Mouse (Mus musculus): ENCODE data around the gene Myrip.
"Not testable (repeated sequence)": the region's sequence is repeated elsewhere in the genome, so short reads cannot be mapped to it uniquely, and the experiment has no call there.

Gene Myrip

DNA sequence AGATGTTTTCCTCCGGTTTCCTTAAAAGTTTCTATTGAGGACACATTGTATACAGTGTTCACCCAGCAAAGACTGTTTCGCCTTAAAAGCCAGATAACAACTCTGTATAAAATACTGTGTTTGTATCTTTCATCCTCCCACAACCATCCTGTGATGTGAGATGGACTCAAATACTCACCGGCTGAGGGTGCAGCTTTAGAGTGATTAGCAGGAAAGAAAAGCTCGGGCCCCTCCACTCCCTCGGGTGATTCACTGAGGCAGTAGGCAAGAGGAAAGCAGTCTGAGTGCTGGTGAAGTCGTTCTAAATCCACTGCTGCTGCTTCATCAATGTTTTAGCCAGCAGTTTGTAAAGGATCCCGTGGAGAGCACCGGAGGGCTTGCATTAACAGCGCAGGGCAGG lies 93.9 kb downstream of the Myrip start:
- no peak for DNase-seq (ENCODE audit: low read depth, low spot score)
- Histone ChIP-seq H3K36me3 (ENCODE audit: control insufficient read depth, insufficient read depth, low read length, poor library complexity, severe bottlenecking) (no peaks in the 10 kb centered on the region), H3K27me3 (ENCODE audit: control insufficient read depth, insufficient read depth, low read length, poor library complexity, severe bottlenecking) (no peaks in the 10 kb centered on the region)

DNA sequence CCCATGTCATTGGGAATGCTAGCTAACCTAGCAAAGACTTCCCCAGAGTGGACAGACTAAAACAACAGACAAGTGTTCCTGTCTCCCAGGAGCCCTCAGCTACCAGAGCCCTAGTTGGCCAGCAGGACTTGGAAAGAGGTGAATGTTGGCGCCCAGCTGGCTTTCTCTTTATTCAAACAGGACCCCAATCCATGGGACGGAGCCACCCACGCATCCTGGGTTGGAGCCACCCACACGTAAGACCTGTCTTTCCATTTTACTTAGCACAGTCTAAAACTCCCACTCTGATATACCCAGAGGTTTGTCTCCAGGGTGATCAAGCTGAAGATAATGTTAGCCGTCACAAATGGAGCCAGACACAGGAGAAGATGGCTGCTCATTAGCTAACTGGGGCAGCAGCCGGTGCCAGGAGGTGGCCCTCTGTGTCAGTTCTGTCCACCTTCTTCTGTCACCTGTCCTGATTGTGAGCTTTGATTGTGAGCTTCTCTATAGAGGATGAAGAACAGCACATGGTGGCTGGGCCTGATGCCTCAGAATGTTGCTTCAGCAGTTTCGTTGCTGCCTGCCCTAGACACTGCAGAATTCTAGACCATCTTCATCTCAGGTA lies 95.4 kb downstream of the Myrip start:
- no peaks in the 10 kb centered on the region for H3K27me3 ChIP-seq (ENCODE audit: control insufficient read depth, insufficient read depth, low read length, poor library complexity, severe bottlenecking)
- no peaks in the 10 kb centered on the region for H3K36me3 ChIP-seq (ENCODE audit: control insufficient read depth, insufficient read depth, low read length, poor library complexity, severe bottlenecking)
- DNase-seq (ENCODE audit: low read depth, low spot score), result no peak

DNA sequence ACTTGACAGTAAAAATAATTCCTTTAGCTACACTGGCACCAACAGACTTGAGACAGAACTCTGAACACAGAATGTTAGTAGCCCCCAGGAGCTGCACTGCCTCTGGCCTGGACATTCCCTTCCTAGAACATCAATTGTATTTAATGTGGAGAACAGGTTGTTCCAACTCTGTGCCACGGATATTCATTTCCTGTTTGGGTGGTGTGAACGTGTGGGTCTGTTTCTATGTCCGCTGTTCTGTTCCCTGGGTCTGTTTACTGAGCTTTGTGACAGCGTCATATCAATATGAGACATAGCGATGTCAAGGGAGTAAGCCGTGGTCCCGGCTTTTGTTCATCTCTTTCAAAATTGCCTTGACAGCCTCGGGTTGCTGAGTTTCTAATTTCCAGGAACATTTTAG lies 97.0 kb downstream of the Myrip start:
- Histone ChIP-seq H3K27me3 (ENCODE audit: control insufficient read depth, insufficient read depth, low read length, poor library complexity, severe bottlenecking) (no peaks in the 10 kb centered on the region), H3K36me3 (ENCODE audit: control insufficient read depth, insufficient read depth, low read length, poor library complexity, severe bottlenecking) (no peaks in the 10 kb centered on the region)
- no peak for DNase-seq (ENCODE audit: low read depth, low spot score)

DNA sequence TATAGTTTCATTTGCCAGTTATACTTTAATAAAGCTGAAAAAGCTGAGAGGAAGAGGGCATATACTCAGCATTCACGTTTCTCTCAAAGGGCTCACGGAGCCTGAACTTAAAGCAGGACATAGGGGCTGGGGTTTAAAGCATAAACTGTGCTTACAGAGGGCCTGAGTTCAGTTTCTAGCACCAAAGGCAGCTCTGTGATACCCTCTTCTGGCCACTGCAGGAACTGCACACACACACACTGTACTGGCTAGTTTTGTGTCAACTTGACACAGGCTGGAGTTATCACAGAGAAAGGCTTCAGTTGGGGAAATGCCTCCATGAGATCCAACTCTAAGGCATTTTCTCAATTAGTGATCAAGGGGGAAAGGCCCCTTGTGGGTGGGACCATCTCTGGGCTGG lies 98.2 kb downstream of the Myrip start:
- H3K27me3 ChIP-seq (ENCODE audit: control insufficient read depth, insufficient read depth, low read length, poor library complexity, severe bottlenecking); DNase-seq (ENCODE audit: low read depth, low spot score); H3K36me3 ChIP-seq (ENCODE audit: control insufficient read depth, insufficient read depth, low read length, poor library complexity, severe bottlenecking): not testable (repeated sequence)

DNA sequence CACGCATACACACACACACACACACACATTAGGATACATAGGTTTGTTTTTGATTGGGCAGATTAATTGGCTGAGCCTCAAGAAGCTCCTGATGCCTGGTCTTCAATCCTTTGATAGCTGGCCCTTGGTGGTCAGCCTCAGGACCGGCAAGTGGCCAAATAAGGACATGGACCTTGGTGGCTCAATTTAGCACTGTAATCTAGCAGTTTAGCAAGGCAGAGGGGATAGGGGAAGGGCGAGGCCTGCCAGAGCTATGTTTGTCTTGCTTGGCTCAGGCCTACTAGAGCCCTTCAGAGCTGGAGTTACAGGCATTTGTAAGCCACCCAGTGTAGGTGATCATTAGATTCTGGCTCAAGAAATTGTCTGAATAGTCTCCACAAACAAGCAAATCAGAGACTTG lies 101.1 kb downstream of the Myrip start:
- Histone ChIP-seq H3K27me3 (ENCODE audit: control insufficient read depth, insufficient read depth, low read length, poor library complexity, severe bottlenecking) (no peaks in the 10 kb centered on the region), H3K36me3 (ENCODE audit: control insufficient read depth, insufficient read depth, low read length, poor library complexity, severe bottlenecking) (no peaks in the 10 kb centered on the region)
- DNase-seq (ENCODE audit: low read depth, low spot score), result no peak

DNA sequence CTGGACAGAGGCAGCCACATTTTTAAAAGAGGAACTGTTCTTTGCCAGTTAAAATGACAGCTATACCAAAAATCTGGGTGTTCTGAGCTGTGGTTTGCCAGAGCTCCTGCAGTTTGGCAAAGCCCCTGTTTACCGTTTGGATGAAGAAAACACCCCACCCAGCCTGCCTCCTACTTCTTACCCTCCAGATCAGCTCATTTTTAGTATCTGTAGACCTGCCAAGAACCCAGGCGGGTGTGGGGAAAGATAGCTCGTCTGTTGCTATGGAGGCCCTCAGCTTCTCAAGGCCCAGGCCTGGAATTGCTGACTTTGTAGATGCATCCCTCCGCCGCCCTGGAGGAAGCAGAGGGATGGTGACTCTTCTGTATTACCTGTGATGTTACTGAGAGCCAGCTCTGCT lies 102.3 kb downstream of the Myrip start:
- DNase-seq (ENCODE audit: low read depth, low spot score), result no peak
- H3K36me3 ChIP-seq (ENCODE audit: control insufficient read depth, insufficient read depth, low read length, poor library complexity, severe bottlenecking), result no peaks in the 10 kb centered on the region

DNA sequence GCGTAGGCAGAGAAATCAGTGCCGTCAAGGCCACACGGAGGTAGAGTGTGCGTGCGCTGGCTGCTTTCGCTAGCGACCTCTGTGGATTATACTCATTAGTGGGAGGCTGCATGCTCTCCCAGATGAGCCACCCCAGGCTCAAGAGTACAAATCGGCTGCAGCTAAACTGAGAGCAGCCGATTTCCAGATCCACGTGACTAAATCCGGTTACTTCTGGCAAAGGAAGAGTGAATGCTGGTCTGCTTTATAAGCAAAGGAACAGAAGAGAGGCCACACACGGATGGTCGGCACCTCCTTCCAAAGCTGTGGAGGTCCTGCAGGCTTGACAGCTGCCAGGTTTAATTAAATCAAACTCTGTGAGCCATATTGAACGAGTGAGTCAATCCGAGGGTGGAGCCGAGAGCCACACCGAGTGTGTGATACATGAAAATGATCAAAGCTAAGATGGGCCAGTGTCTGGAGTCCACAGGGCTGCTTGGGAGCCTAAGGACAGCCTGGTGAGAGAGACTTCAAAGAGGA lies 108.4 kb downstream of the Myrip start:
- no peak for DNase-seq (ENCODE audit: low read depth, low spot score)

More for the DNA sequence above, 102.3 kb downstream of the Myrip start:
- H3K27me3 ChIP-seq (ENCODE audit: control insufficient read depth, insufficient read depth, low read length, poor library complexity, severe bottlenecking), result no peaks in the 10 kb centered on the region

DNA sequence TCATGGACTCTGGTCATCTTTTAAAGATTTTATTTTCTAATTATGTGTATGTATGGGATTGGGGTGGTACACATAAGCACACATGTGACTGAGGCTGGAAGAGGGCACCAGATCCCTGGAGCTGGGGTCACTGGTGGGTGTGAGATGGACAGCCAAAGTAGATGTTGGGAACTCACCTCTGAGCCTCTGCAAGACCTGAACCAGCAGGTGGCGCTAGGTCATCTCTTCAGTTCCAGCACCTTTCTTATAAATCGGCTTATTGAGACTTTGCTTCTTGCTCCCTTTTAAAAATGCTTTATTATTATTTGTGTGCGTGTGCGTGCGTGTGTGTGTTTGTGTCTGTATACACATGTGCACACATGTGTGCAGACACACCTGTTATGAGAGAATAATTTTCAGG lies 109.1 kb downstream of the Myrip start:
- no peaks in the 10 kb centered on the region for H3K27me3 ChIP-seq (ENCODE audit: control insufficient read depth, insufficient read depth, low read length, poor library complexity, severe bottlenecking)
- no peaks in the 10 kb centered on the region for H3K36me3 ChIP-seq (ENCODE audit: control insufficient read depth, insufficient read depth, low read length, poor library complexity, severe bottlenecking)
- DNase-seq (ENCODE audit: low read depth, low spot score), result peak; percentile 71

More for the DNA sequence above, 108.4 kb downstream of the Myrip start:
- Histone ChIP-seq H3K36me3 (ENCODE audit: control insufficient read depth, insufficient read depth, low read length, poor library complexity, severe bottlenecking) (no peaks in the 10 kb centered on the region), H3K27me3 (ENCODE audit: control insufficient read depth, insufficient read depth, low read length, poor library complexity, severe bottlenecking) (no peaks in the 10 kb centered on the region)

DNA sequence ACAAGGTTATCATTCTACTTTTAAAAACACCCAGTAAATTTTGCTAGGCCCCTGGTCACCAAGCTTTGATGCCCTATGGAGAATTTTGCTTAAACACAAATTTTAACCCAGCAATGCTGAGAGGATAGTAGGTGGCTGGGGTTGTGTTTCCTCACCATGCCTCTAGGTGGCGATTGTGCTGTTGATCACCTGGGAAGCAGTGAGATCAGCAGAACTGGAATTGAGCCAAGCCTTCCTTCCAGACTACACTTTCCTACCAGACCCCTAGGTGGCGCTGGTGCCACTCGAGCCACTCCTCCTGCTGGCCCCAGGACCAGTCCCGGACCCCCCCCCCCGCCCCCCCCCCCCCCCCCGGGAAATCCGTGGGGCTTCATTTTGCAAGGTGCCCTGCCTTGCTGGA lies 114.2 kb downstream of the Myrip start:
- Histone ChIP-seq H3K36me3 (ENCODE audit: control insufficient read depth, insufficient read depth, low read length, poor library complexity, severe bottlenecking) (no peaks in the 10 kb centered on the region), H3K27me3 (ENCODE audit: control insufficient read depth, insufficient read depth, low read length, poor library complexity, severe bottlenecking) (no peaks in the 10 kb centered on the region)
- DNase-seq (ENCODE audit: low read depth, low spot score), result peak; percentile 81

DNA sequence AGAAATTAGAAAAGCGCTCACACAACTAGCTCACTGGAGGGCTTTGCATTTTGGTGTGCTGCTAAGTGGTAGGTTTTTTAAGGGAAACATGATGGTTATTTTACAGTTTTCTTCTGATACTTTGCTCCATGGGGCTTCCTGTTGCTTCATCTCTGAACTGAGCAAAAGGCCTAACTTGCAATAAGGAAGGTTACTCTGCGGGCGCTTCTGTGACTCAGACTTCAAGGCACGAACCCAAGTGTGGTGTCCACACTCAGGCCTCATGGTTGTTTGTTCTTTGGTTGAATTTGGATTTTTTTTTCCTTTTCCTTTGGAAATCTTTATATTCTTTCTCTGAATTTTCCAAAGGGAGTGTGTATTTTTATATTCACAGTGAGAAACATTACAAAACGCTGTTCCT lies 114.8 kb downstream of the Myrip start:
- Histone ChIP-seq H3K36me3 (ENCODE audit: control insufficient read depth, insufficient read depth, low read length, poor library complexity, severe bottlenecking) (no peaks in the 10 kb centered on the region), H3K27me3 (ENCODE audit: control insufficient read depth, insufficient read depth, low read length, poor library complexity, severe bottlenecking) (no peaks in the 10 kb centered on the region)
- no peak for DNase-seq (ENCODE audit: low read depth, low spot score)

DNA sequence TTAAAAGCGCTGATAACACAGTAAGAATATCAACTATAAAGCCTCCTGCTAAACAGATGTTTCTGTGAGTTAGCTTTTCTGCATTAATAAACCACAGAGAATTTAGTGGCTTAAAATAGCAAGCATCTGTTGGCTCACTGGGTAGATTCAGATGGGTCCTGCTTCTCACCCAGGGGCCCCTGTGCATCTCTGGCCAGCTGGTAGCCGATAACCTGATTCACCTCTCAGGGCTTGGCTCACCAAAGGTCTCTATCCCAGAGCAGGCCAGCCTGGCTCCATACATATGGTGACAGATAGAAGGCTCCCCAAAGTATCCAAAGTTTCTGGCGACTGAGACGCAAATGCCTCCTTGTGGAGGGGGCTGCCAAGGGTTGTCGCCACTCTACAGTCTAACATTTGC lies 115.4 kb downstream of the Myrip start:
- H3K36me3 ChIP-seq (ENCODE audit: control insufficient read depth, insufficient read depth, low read length, poor library complexity, severe bottlenecking), result no peaks in the 10 kb centered on the region
- no peak for DNase-seq (ENCODE audit: low read depth, low spot score)
- no peaks in the 10 kb centered on the region for H3K27me3 ChIP-seq (ENCODE audit: control insufficient read depth, insufficient read depth, low read length, poor library complexity, severe bottlenecking)

DNA sequence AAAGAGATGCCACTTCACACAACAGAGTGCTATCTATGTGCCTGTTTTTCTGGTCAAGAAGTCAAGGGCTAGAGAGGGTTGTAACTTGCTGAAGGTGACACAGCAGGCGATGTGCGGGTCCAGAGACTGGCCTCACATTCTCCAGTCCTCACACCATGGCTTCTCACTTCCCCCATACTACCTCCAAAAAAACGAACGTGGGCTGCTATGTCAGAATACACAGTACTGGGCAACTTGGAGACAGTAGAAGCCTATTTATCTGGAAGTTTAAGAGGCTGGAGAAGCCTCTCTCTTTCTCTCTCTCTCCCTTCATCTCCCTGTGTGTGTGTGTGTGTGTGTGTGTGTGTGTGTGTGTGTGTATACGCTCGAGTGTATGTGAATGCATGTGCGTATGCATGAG lies 117.3 kb downstream of the Myrip start:
- DNase-seq (ENCODE audit: low read depth, low spot score), result no peak
- Histone ChIP-seq H3K36me3 (ENCODE audit: control insufficient read depth, insufficient read depth, low read length, poor library complexity, severe bottlenecking) (no peaks in the 10 kb centered on the region), H3K27me3 (ENCODE audit: control insufficient read depth, insufficient read depth, low read length, poor library complexity, severe bottlenecking) (no peaks in the 10 kb centered on the region)

DNA sequence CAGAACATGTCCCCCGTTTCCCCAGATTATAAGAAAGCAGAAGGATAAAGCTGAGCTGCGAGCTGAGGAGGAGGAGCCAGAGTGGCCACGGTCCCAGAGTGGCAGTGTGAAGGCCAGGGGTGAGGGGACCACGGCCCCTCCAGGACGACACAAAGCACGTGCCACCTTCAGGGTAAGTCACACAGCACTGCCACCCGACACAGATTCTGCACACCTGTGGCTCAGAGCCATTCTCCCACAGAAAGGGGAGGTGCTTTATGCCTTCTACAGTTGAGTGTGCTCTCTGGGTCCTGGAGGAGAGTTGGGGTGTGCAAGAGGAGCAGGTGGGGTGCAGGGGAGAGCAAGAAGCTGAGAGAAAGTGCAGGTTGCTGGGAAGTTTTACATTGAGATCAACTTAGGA lies 123.3 kb downstream of the Myrip start:
- Histone ChIP-seq H3K36me3 (ENCODE audit: control insufficient read depth, insufficient read depth, low read length, poor library complexity, severe bottlenecking) (no peaks in the 10 kb centered on the region), H3K27me3 (ENCODE audit: control insufficient read depth, insufficient read depth, low read length, poor library complexity, severe bottlenecking) (no peaks in the 10 kb centered on the region)
- DNase-seq (ENCODE audit: low read depth, low spot score), result no peak

DNA sequence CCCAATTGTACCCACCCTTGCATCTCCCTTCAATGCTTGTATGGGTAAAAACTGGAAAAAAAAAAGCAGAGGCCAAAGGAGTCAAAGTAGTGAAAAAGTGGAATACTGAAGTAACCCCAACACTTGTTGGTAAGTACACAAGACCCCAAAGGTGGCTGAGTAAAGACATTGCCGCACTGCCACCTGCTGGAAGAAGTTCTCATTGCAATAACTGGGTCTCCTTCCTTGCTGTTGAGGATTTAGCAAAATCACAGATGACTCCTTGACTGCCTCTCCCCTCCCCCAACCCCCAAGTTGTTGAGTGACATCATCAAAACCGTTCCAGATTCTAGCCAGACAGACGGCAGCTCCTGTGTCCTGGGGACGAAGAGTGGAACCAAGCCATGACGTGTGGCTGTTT lies 124.5 kb downstream of the Myrip start:
- DNase-seq (ENCODE audit: low read depth, low spot score), result peak; percentile 61
- Histone ChIP-seq H3K36me3 (ENCODE audit: control insufficient read depth, insufficient read depth, low read length, poor library complexity, severe bottlenecking) (no peaks in the 10 kb centered on the region), H3K27me3 (ENCODE audit: control insufficient read depth, insufficient read depth, low read length, poor library complexity, severe bottlenecking) (no peaks in the 10 kb centered on the region)

DNA sequence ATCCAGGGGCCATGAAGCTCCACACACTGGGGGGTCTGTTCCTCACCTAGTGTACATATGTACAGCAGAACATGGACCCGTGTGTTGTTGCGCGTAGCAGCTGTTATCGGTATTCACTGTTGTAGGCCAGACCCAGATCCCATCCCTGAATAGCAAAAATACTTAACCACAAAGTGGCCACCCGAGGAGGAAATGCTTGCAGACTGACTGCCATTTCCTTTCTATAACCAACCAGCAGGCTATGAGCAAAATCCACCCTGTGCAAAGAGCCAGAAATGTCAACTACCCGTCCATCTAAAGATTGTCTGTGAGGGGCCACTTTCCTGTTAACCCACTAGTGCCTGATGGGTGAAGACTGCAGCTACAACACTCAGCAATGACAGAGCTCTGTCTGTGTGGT lies 126.9 kb downstream of the Myrip start:
- DNase-seq (ENCODE audit: low read depth, low spot score), result no peak
- Histone ChIP-seq H3K36me3 (ENCODE audit: control insufficient read depth, insufficient read depth, low read length, poor library complexity, severe bottlenecking) (no peaks in the 10 kb centered on the region), H3K27me3 (ENCODE audit: control insufficient read depth, insufficient read depth, low read length, poor library complexity, severe bottlenecking) (no peaks in the 10 kb centered on the region)

DNA sequence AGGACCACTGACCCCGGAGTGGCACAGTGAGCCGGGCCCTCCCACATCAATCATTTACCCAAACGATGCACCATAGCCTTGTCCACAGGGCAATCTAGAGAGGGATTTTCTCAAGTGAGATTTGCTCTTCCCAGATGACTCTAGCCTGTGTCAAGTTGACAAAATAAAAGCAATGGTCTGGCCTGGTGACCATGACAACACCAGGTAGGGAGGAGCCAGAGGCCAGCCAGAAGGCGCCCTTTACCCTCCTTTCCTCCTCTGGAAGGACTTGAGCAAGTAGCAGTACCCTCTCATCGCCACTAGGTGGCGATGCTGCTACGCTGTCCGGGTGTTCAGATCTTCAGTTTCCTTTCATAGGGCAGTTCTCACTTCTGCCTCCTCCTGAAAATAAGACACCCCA lies 132.4 kb downstream of the Myrip start:
- Histone ChIP-seq H3K36me3 (ENCODE audit: control insufficient read depth, insufficient read depth, low read length, poor library complexity, severe bottlenecking) (no peaks in the 10 kb centered on the region), H3K27me3 (ENCODE audit: control insufficient read depth, insufficient read depth, low read length, poor library complexity, severe bottlenecking) (no peaks in the 10 kb centered on the region)
- DNase-seq (ENCODE audit: low read depth, low spot score), result peak; percentile 84
